Mouse (Mus musculus): ENCODE results near the gene Rtn4ip1. TPM values are rescaled to one million over a fixed set of nuclear protein-coding genes. Genes with fewer than 3 reads are reported as not detected.

Rtn4ip1 gene
- polyA plus RNA-seq, 1 experiment, result 7.9 TPM

DNA sequence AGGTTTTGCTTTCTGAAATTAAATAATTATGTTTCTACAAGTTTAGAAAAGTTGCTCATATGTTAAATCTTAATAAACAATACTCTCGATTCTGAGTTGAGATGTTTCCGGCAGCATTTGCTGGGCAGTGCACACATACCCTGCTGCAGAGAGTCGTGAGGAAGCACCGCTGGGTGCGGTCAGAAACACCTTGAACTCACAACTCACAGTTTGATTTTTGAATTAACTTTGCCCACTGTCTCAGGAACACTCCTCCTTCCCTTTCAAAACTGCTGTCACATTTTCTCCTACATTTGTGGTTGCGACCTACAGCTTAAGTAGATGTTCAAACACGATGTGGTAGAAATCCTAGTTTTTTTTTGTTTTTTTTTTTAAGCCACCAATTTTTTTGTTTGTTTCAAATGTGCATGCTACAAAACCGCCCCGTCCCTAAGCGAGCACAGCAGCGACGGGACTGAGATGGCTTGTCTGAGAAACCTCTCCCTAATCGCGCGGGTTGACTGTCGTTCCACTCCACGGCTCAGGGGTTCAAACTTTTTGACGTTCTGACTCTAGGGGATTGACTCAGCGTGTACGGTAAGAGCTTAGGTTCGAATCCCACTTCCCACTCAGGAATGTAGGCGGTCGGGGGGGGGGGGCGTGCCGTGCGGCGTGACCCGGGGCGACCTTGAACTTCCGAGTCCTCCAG is 580 bp upstream of the Rtn4ip1 start:
- H3K36me3 ChIP-seq (ENCODE audit: control insufficient read depth, insufficient read depth), result no peaks in the 10 kb centered on the region
- TF ChIP-seq FOSL1 (IDR thresholded peaks at IDR 0.05; ENCODE audit: insufficient read depth, low read length, poor library complexity, severe bottlenecking) (no peak), CTCF (IDR thresholded peaks at IDR 0.05; ENCODE audit: control insufficient read depth, insufficient read depth, insufficient read length) (no peak)
- peak overlapping the region; percentile 93 for H3K4me3 ChIP-seq (ENCODE audit: insufficient read depth, poor library complexity, severe bottlenecking)
- peaks cover 16% of the 10 kb centered on the region for H3K79me3 ChIP-seq (ENCODE audit: low read depth)
- peaks cover 48% of the 10 kb centered on the region for H3K79me2 ChIP-seq (ENCODE audit: control insufficient read depth, insufficient read depth)
- peak overlapping the region; percentile 78 for H3ac ChIP-seq (ENCODE audit: control insufficient read depth, insufficient read length, low read depth)
- H3K27me3 ChIP-seq (ENCODE audit: control insufficient read depth, insufficient read depth, insufficient read length), result no peaks in the 10 kb centered on the region

DNA sequence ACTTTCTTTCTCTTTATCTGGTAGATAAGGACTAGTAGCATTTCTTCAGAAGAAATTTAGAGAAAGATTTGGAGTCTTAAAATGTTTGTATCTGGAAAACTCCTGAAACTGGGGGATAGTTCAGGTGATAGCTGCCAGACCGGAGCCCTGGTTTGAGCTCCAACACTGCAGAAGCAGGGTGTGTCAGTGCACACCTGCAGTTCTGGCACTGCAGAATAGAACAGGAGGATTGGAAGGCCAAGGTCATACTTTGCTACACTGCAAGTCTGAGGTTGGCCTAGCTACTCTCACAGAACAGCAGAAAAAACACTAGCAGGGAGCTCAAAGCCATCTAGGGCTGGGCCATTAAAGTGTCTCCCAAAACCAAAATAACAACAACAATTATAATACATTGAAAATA is 3.0 kb downstream of the Rtn4ip1 start:
- H3K79me2 ChIP-seq (ENCODE audit: control insufficient read depth, insufficient read depth), result peaks cover 39% of the 10 kb centered on the region
- H3K4me3 ChIP-seq (ENCODE audit: insufficient read depth, poor library complexity, severe bottlenecking), result no peak overlapping the region
- TF ChIP-seq MYOD1 (IDR thresholded peaks at IDR 0.05; ENCODE audit: control insufficient read depth, insufficient read length, low read depth), result no peak
- no peak for TF ChIP-seq MAX (IDR thresholded peaks at IDR 0.05)
- TF ChIP-seq FOSL1 (IDR thresholded peaks at IDR 0.05; ENCODE audit: insufficient read depth, low read length, poor library complexity, severe bottlenecking), result no peak
- TF ChIP-seq MYOG (IDR thresholded peaks at IDR 0.05; ENCODE audit: control insufficient read depth, extremely low read depth, insufficient read length), result no peak
- H3K79me3 ChIP-seq (ENCODE audit: low read depth), result peaks cover 16% of the 10 kb centered on the region
- H3ac ChIP-seq (ENCODE audit: control insufficient read depth, insufficient read length, low read depth), result no peak overlapping the region
- H3K27me3 ChIP-seq (ENCODE audit: control insufficient read depth, insufficient read depth, insufficient read length), result no peaks in the 10 kb centered on the region
- H3K36me3 ChIP-seq (ENCODE audit: control insufficient read depth, insufficient read depth), result peaks cover under 1% of the 10 kb centered on the region

DNA sequence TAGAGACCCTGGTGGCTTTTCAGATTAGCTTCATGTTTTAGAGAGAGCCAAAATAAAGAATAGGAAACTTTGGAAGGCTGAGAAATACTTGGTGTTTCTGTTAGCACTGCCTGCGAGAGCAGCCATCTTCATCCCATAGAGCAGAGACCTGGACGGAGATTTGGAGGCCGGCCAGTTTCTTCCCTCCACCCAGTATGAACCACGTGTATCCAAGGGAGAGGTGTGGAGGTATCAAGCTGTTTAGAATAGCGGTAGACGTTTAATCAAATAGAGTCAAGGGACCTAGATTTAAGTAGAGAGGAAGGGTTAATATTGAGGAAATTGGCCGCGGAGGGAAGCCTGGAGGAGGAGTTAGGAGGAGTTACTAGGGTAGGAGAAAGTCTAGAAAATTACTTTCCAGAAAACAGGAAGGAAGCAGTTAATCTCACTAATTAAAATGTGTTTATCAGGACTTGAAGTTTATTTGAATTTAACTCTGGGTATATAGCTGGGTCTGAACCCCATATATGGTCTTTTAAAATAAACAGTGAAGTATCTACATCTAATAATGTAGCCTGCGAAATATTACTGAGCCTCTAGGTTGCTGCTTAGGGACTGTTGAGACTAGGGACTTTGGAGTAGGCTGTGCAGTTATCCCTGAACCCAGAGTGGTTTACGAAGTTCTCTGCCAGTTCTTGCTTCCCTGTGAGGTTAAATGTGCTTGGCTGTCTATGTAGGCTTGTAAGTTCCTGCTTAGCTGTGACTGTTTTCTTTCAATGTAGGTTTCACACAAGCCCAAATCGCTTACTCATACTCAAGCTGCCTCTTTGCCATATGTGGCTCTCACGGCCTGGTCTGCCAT is 8.6 kb downstream of the Rtn4ip1 start:
- H3K4me3 ChIP-seq (ENCODE audit: insufficient read depth, poor library complexity, severe bottlenecking), result no peak overlapping the region
- TF ChIP-seq MYOD1 (IDR thresholded peaks at IDR 0.05; ENCODE audit: control insufficient read depth, insufficient read length, low read depth) (no peak), MAX (IDR thresholded peaks at IDR 0.05) (no peak), MYOG (IDR thresholded peaks at IDR 0.05; ENCODE audit: control insufficient read depth, extremely low read depth, insufficient read length) (no peak), CTCF (IDR thresholded peaks at IDR 0.05; ENCODE audit: control insufficient read depth, insufficient read depth, insufficient read length) (no peak), FOSL1 (IDR thresholded peaks at IDR 0.05; ENCODE audit: insufficient read depth, low read length, poor library complexity, severe bottlenecking) (no peak), USF1 (IDR thresholded peaks at IDR 0.05; ENCODE audit: low read depth) (no peak), CEBPB (IDR thresholded peaks at IDR 0.05; ENCODE audit: low read depth) (no peak)
- no peaks in the 10 kb centered on the region for H3K79me2 ChIP-seq (ENCODE audit: control insufficient read depth, insufficient read depth)
- no peaks in the 10 kb centered on the region for H3K79me3 ChIP-seq (ENCODE audit: low read depth)
- H3K27me3 ChIP-seq (ENCODE audit: control insufficient read depth, insufficient read depth, insufficient read length), result no peaks in the 10 kb centered on the region
- H3K36me3 ChIP-seq (ENCODE audit: control insufficient read depth, insufficient read depth), result peaks cover 22% of the 10 kb centered on the region
- no peak overlapping the region for H3ac ChIP-seq (ENCODE audit: control insufficient read depth, insufficient read length, low read depth)

DNA sequence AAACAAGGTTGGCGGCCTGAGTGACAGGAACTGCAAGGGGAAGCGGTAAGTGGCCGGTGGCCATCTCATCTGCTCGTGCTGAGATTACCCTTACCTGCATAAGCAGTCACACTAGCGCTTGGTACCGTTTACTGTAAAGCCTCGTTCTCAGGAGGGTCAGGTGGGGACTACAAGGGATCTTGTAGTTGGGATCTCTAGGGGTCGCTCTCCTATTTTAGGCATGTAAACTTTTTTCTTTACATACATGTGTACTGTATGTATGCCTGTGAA is 9.2 kb downstream of the Rtn4ip1 start:
- no peaks in the 10 kb centered on the region for H3K79me2 ChIP-seq (ENCODE audit: control insufficient read depth, insufficient read depth)
- H3K4me3 ChIP-seq (ENCODE audit: insufficient read depth, poor library complexity, severe bottlenecking), result no peak overlapping the region
- no peaks in the 10 kb centered on the region for H3K79me3 ChIP-seq (ENCODE audit: low read depth)
- TF ChIP-seq MYOD1 (IDR thresholded peaks at IDR 0.05; ENCODE audit: control insufficient read depth, insufficient read length, low read depth) (no peak), USF1 (IDR thresholded peaks at IDR 0.05; ENCODE audit: low read depth) (no peak), FOSL1 (IDR thresholded peaks at IDR 0.05; ENCODE audit: insufficient read depth, low read length, poor library complexity, severe bottlenecking) (no peak), MAX (IDR thresholded peaks at IDR 0.05) (no peak), CEBPB (IDR thresholded peaks at IDR 0.05; ENCODE audit: low read depth) (no peak), CTCF (IDR thresholded peaks at IDR 0.05; ENCODE audit: control insufficient read depth, insufficient read depth, insufficient read length) (no peak), MYOG (IDR thresholded peaks at IDR 0.05; ENCODE audit: control insufficient read depth, extremely low read depth, insufficient read length) (no peak)
- no peak overlapping the region for H3ac ChIP-seq (ENCODE audit: control insufficient read depth, insufficient read length, low read depth)
- peaks cover 22% of the 10 kb centered on the region for H3K36me3 ChIP-seq (ENCODE audit: control insufficient read depth, insufficient read depth)
- H3K27me3 ChIP-seq (ENCODE audit: control insufficient read depth, insufficient read depth, insufficient read length), result no peaks in the 10 kb centered on the region

DNA sequence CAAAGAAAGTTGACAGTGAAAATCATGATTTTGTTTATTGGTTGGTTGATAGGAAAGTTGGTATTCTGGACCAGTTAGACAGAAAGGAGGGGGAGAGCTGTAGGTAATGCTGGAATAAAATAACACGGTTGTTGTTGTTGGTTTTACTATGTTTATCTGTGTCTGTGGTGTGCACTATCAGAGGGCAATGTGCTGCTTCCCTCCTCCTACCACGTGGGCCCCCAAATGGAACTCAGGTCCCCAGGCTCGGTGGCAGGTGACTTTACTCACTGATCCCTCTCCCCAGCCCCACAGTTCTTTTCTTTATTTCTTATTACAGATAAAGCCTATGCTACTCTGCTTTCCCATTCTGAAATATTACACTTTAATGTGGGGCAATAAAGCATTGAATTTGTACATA is 10.6 kb downstream of the Rtn4ip1 start:
- H3K27me3 ChIP-seq (ENCODE audit: control insufficient read depth, insufficient read depth, insufficient read length), result no peaks in the 10 kb centered on the region
- peaks cover 22% of the 10 kb centered on the region for H3K36me3 ChIP-seq (ENCODE audit: control insufficient read depth, insufficient read depth)
- H3K4me3 ChIP-seq (ENCODE audit: insufficient read depth, poor library complexity, severe bottlenecking), result no peak overlapping the region
- H3K79me3 ChIP-seq (ENCODE audit: low read depth), result no peaks in the 10 kb centered on the region
- H3K79me2 ChIP-seq (ENCODE audit: control insufficient read depth, insufficient read depth), result no peaks in the 10 kb centered on the region
- TF ChIP-seq MYOD1 (IDR thresholded peaks at IDR 0.05; ENCODE audit: control insufficient read depth, insufficient read length, low read depth) (no peak), MAX (IDR thresholded peaks at IDR 0.05) (no peak), CEBPB (IDR thresholded peaks at IDR 0.05; ENCODE audit: low read depth) (no peak), MYOG (IDR thresholded peaks at IDR 0.05; ENCODE audit: control insufficient read depth, extremely low read depth, insufficient read length) (no peak), FOSL1 (IDR thresholded peaks at IDR 0.05; ENCODE audit: insufficient read depth, low read length, poor library complexity, severe bottlenecking) (no peak), CTCF (IDR thresholded peaks at IDR 0.05; ENCODE audit: control insufficient read depth, insufficient read depth, insufficient read length) (no peak), USF1 (IDR thresholded peaks at IDR 0.05; ENCODE audit: low read depth) (no peak)
- H3ac ChIP-seq (ENCODE audit: control insufficient read depth, insufficient read length, low read depth), result no peak overlapping the region

All from C2C12 (cell line).